Mouse (Mus musculus): ENCODE measurements at regions not wholly inside any gene's neighbourhood (a gene's known extent, or its start where the extent isn't known, plus 50 kb on each side); places are given as distances from the start of the nearest gene placed in this dataset.

DNA sequence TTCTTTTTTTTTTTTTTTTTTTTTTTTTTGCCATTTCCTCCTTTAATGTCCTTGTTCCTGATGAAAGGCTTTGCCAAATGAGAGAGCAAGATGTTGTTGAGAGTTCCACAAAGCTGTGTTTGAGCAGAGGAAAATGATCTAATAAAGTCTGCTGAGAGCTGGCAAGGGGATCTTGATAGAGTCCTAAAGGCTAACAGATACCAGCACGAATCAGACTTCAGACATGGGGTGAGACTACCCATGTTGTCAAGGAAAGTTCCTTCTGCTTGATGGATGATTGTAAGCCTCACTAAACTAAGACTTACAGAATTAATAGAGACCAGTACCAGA is 665.2 kb upstream of the Fam92a start:
- DNase-seq (ENCODE audit: low read depth, low spot score), result no peak

DNA sequence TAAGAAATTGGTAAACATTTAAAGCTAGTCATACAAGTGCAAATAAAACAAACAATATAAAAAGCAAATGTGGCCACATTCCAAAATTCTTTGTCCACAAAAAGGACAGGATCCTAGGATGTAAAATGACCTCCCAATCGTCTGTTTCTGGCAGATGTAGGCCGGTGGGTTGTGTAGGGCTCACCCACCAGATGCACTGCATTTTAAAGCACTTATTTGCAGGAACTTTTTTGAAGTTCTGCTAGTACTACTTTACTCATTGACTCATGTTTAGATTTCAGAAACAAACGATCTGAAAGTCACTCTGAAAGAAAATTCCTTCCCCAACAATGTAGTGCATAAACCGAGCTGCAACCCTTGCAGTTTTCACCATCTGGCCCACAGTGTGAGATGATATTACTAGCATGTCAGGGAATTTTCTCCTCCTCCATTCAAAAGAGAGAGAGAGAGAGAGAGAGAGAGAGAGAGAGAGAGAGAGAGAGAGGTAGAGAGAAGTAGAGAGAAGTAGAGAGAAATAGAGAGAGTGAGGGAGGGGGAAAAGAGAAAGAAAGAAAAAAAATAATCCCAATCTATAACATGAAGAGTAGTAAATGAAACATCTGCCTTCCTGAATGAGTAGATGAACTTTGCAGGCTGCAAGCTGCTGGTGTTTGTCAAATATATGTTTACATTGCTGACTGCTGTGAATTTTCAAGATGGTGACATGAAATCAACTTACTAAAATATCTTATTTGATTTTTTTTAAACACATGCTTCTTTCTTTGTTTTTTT is 664.7 kb upstream of the Fam92a start:
- DNase-seq (ENCODE audit: low read depth, low spot score), result no peak

DNA sequence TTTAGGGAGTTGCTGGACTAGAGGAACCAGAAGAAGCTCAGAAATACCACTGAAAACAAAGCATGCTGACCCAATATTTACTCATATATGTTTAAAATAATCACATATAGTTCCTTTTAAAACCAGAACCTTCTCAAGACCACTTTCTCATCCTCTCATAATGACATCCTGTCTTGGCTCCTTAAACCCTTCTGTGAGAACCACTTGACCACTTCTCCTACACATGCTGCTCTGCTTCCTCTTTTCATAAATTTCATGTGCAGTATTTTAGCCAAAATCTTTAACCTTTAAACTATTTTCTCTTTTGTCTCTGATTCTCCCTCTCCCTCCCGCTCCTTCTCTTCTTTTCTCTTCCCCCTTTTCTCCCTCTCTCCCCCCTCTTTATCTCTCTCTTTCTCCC is 654.6 kb upstream of the Fam92a start:
- DNase-seq (ENCODE audit: low read depth, low spot score), result no peak

DNA sequence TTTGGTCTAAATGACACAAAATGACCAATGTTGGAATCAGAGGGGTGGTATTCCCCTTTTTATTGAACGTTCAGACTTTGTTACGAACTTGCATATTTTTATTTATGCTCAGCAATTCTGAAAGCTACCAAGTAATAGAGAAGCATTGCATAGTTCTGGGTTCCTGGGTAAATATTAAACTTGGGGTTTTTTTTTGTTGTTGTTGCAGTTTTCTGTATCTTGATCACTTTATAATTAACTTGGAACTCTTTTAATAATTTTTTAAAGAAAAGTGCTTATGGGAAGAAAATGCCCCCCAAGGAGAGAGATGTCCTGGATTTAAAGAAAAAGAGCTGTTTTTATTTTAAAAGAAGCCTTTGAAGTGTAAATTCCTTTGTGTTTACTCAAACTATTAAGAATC is 642.4 kb upstream of the Fam92a start:
- no peak for DNase-seq (ENCODE audit: low read depth, low spot score)

DNA sequence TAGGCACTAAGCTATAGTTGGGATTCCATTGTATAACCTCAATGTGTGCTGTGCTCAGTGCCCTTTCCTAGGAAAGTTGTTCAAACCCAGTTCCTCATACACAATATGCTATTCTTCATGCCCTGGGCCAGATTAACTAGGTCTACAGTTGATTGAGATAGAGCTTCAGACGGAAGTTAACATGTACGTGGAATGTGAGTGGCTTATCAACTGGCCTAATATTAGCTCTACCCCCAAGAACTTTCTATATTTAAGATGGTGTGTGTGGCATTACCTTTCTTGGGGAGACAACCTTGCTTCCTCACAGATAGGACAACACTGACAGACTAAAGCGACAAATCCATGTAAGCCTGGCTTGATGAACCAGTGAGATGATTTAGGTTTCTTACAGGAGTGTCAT is 629.4 kb upstream of the Fam92a start:
- DNase-seq (ENCODE audit: low read depth, low spot score), result no peak

DNA sequence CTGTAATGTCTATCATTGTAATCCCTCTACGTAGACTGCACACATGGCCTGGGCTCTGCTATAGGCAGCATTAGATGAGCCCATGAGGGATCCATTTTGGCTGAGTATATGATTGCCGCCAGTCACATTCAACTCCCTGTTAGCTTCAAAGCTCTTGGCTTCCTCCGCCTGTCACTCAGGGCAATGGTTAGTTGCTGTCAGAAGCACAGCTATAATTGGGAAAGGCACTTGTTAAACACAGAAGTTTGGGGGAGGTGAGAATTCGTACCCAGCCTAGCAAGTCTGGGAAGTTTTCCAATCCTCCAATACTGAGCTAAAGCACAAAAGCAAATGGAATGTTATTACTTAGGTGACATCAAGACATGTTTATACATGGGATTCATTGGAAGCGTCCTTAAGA is 627.7 kb upstream of the Fam92a start:
- no peak for DNase-seq (ENCODE audit: low read depth, low spot score)

DNA sequence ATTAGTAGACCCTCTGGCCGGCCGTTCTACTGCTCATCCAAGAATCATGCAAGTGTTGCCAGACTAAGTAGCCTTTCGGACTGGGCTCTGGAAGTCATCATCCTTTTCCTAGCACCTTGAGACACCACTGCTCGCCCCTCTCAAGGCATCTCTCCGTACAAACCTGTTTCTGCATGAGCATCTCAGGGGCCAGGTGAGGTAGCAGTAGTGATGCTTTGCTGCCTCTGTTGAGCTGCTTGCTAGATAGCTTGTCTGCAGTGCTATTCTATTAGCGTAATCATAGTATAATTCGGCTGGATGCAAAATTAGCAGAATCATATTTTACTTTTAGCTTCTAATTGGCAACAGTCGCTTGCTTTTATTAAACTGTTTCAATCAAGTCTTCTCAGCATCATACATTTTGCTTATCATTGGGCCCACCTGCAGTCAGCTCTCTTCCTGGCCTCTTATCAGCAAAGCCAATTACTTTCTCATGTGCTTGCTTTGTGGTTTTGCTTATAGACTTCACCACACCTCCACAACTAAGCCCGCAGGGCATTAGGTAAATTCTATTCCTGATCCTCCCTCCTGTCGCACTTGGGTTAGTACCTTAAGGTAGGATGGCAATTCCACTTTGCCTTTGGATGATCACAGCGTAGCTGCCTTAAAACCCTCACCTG is 621.1 kb upstream of the Fam92a start:
- no peak for DNase-seq (ENCODE audit: low read depth, low spot score)

DNA sequence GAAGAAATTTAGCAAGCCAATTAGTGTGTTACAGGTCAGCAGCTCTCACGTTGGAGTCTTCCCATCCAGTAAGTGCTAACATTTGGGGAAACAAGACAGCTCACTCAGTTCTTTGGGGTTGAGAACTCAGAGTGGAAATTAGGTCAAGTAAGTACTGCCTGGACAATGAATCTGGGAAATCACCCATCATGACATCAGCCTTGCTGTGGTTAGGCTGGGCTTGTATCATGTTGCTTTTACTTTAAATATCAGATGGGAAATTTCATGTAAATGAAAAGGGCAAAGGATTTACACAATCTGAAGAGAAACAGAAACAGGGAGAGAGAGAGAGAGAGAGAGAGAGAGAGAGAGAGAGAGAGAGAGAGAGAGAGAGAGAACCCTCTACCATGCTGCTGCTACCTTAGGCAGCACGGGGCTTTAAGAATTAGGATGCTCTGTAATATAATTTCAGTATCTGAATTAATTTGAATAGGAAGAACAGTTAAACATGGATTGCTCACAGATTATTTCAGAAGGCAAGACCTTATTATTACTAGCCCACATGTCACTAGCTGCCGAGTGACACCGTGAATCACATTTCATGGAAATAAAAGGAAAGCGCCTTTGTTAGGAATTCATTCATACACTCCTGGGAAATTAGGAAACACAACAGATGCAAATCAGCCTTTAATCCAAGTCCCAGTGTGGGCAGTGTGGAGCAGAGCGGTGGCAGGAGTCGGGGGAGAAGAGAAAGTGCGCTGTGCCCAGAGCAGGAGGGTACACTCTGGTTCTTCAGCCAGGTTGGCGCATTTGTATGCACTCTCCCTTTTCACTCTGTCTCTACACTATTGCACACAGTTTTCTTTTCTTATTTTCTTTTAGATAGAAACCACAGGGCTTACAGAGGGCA is 620.2 kb upstream of the Fam92a start:
- DNase-seq (ENCODE audit: low read depth, low spot score), result no peak

DNA sequence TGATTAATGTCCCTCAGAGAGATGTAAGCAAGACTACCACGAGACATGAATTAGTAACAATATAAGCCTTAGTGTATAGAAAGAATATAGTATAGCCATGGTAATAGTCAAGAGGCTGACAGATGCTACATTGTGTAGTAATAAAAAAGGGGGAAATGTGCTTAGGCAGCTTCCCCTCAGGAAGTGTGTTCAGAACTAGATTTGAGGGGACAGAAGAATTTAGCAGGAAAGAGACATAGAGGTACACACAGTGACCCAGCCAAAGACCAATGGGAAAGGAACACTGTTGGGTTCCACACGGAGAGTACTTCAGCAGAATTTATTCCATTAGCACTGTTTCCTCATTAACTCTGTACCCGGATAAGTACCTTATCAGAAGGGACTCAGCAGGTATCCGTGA is 614.0 kb upstream of the Fam92a start:
- no peak for DNase-seq (ENCODE audit: low read depth, low spot score)

DNA sequence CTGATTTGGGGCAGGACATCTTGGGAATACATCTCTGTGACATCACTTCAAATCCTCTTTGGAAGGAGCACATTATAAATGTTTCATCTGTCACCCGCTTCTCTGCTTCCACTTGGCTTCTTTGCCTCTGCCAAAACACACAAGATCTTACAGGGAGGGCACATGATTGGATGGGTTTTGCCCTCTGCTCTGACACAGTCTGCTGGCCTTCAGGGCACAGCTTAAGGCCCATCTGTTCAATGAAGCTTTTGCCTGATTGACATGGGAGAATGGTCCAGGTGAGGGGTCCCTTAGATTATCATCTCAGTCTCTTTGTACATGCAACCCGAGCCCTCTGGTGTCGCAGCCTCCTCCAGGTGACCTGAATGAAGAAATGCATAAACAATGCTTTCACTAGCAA is 612.7 kb upstream of the Fam92a start:
- no peak for DNase-seq (ENCODE audit: low read depth, low spot score)

DNA sequence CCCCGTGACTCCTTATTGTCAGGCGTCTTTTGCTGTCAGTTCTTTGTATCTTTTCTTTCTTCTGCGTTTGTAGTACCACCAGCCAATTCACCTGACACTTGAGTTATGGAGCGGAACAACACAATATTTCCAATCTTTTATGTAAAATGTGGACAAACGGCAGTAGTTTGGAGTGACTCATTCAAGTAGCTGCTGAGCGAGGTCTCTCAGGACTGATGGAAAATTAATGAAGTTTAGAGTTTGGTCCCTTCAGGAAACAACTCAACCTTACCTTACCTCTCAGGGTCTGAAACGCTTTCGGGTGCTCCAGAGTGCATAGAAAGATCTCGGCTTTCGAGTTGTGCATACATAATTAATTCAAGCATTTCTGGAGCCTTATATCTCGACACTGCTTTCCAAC is 612.3 kb upstream of the Fam92a start:
- no peak for DNase-seq (ENCODE audit: low read depth, low spot score)

DNA sequence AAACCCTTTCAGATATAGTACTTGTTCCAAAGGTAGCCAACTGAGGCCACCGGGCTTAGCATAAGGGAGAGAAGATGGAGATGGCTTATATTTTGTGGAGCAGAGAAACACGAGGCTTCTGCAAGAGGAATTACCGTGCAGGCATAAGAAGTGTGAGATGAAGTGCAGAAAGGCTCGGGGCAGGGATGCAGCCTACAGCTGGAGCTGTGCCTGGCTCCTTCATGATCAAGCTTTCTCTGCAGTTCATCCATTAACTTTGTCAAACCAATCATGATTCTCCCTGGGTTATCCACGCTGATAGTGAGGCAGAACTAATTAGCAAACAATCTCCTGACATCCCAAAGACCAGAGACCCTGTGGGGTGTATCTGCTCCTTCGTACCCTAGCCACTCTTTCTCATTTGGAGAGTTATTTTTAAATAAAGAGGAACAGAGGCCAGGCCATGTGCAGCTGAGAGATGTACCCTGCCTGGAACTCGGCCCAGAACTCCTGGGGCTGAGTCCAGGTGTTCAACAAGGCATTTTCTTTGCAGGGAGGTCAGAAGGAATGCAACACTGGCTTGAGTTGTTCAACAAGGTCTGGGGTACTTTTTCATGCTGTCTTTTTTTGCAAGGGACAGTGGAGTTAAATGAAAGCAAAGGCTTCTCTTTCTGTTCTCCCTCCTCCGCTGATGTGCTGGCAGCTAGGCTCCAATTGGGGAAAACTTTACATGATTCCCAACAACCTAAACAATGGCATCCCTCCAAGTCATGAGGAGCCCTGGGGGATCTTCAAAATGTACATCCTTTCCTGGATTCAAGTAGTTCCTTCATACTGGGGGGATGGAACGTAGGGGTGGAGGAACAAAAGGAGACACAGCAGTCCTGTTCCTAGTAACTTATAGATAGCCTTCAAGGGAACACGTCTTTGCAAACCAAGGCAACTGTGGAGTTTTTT is 610.4 kb upstream of the Fam92a start:
- no peak for DNase-seq (ENCODE audit: low read depth, low spot score)

DNA sequence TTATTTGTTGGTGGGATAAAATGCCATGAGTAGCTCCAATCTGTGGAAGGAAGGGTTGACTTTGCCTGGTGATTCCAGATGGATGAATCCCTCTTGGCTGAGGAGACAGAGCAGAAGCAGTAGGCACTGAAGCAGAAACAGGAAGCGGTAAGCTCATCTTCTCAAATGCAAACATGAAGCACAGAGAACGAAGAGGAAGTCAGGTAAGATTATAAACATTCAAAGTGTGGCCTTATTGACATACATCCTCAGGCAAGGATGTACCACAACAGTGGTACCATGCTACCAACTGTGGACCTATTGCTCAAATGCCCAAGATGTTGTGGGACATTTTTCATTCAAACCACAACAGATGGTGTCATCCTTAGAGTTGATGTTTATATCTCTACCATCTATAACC is 608.4 kb upstream of the Fam92a start:
- no peak for DNase-seq (ENCODE audit: low read depth, low spot score)

DNA sequence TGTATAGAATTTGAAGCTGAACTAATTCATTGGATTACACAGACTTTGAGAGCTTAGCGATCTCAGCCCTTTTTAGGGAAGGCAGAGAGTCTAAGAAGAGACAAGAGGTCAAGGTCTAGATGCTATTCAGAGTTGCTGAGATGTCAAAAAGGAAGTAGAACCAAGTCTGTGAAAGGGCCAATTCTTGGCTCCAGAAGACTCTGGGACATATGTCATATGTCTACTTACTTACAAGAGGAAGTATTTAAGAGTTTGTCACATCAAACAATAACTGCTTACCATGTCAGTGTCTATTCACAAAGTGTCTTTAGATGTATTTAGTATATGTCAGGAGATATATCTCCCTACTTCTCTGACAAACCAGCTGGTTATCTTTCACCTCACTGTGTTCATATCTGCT is 607.4 kb upstream of the Fam92a start:
- no peak for DNase-seq (ENCODE audit: low read depth, low spot score)

DNA sequence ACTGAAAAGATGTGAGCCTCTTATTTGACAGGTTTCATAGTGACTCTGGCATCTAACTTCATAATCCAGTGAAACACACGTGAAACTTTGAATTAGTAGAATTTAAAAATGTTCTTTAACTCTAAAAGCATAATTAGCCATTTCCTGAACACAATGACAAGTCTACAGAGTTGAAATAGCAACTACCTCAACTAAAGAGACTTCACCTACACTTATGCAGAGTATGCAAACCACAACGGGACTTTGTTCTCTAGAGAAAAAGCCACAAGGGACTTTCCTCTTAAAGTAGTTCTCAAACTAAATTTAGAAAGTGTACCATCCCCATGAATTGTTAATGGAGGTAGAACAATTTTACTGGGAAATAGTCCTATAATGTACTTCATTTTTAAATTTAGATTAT is 606.3 kb upstream of the Fam92a start:
- DNase-seq (ENCODE audit: low read depth, low spot score), result no peak

DNA sequence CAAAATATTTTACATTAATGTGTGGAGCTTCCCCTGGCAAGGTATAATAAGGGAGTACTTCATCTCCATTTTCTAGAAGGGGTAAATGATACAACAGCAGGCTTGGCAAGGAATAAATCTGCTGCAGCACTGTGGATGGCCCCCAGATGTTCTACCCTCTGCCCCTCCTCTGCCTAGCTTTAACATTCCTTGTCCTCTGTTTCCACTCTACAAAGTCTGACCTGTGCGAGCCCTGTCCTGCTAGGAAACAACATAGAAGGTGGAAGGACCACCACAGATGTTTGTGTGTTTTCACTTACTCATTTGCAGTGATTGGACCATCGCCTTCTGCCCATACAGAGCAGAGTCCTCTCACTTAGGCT is 604.4 kb upstream of the Fam92a start:
- DNase-seq (ENCODE audit: low read depth, low spot score), result no peak

DNA sequence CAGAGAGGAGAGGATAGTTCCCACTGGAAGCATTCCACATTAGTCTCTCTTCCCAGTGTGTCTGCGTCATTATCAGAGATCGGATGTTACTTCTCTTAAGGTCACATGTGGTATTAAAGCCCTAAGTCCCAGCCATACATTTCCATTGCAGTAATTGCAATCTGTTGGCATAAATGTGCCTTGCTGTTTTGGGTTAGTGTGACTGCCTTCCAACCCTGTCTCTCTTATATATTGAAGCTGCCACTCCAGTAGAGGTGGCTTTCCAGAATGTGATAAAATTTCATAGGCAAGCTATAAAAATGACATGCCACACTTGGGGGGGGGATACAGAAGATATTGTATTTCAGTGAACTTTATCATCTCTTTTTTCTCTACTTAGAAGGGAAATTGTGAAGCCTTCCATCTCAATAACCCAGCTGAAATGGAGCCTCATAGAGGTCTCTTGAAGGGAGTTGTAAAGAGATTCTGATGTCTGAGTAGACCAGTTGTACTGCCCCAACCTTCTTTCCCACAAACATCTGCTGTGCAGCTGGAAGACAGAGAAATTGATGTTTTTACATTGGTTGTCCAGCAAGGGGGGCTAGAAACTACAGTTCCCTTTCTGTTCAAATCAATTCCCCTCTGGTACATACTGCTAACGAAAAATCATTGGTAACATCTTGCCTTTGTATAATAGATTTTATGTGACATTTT is 603.9 kb upstream of the Fam92a start:
- DNase-seq (ENCODE audit: low read depth, low spot score), result no peak

DNA sequence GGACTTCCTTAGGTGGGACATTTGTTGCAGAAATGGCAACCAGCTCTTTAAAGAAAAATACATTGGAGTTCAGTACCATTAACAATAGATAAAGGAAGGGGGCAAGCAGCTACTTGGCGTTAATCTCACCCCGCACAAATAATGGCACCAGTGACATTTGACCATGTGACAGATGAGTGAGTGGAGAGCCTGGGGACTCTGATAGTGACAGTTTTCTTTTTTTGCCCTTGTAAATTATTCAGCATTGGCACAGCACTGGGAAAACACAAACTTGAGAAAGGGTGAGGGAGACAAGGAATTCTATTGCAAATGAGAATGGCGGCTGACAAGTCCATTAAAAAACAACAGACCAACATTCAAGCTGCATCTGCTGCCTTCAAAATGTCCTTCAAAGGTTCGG is 603.3 kb upstream of the Fam92a start:
- no peak for DNase-seq (ENCODE audit: low read depth, low spot score)

DNA sequence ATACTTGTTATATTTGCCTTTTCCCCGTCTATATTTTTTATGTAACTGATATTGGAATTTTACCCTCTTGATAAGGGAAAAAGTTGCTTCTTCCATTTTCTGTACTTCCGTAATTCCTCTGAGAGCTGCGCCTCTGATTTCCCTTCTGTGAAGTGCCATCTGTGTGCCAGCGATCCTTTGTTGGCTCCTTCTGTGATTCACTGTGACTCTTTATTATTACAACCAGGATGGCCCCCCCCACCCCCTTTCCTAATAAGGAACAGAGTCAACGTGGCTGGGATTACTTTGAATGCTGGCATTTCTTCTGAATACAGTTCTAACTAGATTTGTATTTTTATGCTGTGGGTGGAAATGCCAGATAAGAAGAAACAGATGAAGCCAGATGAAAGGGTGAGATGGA is 602.9 kb upstream of the Fam92a start:
- DNase-seq (ENCODE audit: low read depth, low spot score), result no peak

DNA sequence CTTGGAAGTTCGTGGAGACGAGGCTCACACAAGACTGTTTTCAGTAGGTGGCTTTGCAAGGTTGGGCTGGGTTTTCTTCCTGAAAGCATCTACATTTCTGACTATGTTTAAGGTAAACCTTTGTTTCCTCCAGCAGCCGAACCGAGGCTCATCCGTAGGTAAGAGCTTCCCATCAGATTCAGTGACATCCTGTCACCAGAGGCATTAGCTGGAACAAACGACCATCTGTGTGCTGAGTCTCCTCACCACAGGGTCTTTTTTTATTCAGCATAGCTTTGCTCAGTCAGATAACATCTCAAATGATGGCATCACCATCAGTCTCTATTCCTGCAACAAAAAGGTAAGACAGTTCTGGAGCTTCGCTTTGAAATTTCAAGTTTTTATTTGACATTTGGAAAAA is 601.4 kb upstream of the Fam92a start:
- no peak for DNase-seq (ENCODE audit: low read depth, low spot score)

DNA sequence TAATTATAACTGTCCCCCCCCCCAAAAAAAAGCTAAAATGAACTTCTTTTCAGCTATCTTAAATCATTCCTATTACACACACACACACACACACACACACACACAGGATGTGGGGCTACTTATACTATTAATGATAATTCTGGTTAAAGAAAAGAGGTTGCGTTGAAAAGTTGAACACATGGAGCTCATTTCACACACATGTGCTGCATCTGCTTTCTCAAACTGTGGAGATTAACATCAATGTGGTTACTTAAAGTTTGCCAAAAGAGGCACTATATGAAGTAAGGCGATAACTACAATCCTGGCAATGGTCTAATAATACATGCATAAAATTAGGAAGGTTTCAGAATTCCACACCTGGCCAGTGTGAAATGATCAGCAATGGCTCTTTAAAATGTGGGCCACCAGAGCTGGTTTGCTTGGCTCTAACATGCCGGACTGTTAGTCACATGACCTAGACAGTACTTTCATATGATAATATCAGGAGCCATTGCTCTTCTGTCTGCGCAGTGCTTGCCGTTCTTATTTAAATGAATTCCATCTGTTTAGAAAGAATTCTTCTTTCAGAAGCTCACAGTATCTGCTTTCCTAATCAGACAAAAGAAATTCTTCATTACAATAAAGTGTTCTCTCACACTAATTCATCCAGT is 598.4 kb upstream of the Fam92a start:
- DNase-seq (ENCODE audit: low read depth, low spot score), result no peak
